Mouse (Mus musculus) telencephalon, adult 2 months (tissue): ENCODE data around the gene Trim11.

ENCODE experiments used
- DNase-seq: peaks from one replicate; pipeline ENCODE4 v3.0.0-alpha.2; 2011; ENCODE audit warnings: low read depth, low spot score

Gene Trim11

GRCm38 (mm10) chr11:59015052-59015451, 37.2 kb downstream of the Trim11 start:
- peak; percentile 29 for DNase-seq

DNA sequence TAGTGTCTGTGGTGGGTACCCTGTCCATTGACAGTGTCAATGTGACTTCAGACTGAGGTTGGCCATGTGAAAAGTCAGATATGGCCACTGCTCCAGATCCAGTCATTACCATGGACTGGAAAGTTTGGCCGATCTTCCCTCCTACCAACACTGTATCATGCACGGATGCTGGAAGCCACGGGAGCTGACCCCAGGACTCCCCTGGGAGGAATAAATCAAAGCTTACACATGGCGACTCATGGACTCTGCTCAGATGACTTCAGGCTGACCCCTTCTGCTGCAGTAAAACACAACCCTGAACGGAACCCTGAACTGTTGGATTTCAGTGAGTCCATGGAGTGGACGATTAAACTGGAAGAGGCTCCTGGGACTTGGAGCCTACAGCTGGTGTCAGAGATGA, 48.5 kb downstream of the Trim11 start:
- DNase-seq, result no peak

GRCm38 (mm10) chr11:59029003-59029402, 51.1 kb downstream of the Trim11 start:
- DNase-seq, result no peak
